Mouse (Mus musculus) MEL (cell line): ENCODE measurements around the gene Rnf167. TPM values are rescaled to one million over a fixed set of nuclear protein-coding genes. Genes with fewer than 3 reads are reported as not detected.
A peak's percentile ranks its signal among the peaks of the same experiment; 100 is the strongest.

Experiments
- DNase-seq: peaks from one replicate; pipeline ENCODE4 v3.0.0; 2011; ENCODE audit warnings: low read depth, low spot score
- H3K27ac ChIP-seq: 2 replicates; pipeline ENCODE4 v1.5.1; 2012; ENCODE audit warnings: low read depth, mild to moderate bottlenecking, control low read depth, low read length, moderate library complexity; ENCODE audit not compliant: control insufficient read depth
- H3K27me3 ChIP-seq, 2 experiments: fragments of 150-350 bp in 1 of 2; sonication (generic) in 1 of 2; 2 replicates each; pipeline ENCODE4 v1.6.1; 2012; ENCODE audit warnings: low read length in 2 of 2, mild to moderate bottlenecking in 2 of 2, improper control_type of control experiment in 1 of 2, moderate library complexity in 1 of 2; ENCODE audit not compliant: insufficient read depth in 2 of 2, control insufficient read depth in 1 of 2
- H3K36me3 ChIP-seq, 2 experiments: 2 replicates each; pipeline ENCODE4 v1.6.1; 2012 to 2014; ENCODE audit warnings: low read length in 2 of 2, improper control_type of control experiment in 1 of 2, inconsistent platforms in 1 of 2, mild to moderate bottlenecking in 1 of 2; ENCODE audit not compliant: insufficient read depth in 2 of 2, control insufficient read depth in 1 of 2
- H3K4me1 ChIP-seq, 2 experiments: fragments of 150-350 bp in 1 of 2; sonication (generic) in 1 of 2; 2 replicates each; pipeline ENCODE4 v1.6.1; 2012; ENCODE audit warnings: low read length in 2 of 2, improper control_type of control experiment in 1 of 2, mild to moderate bottlenecking in 1 of 2; ENCODE audit not compliant: insufficient read depth in 2 of 2, control insufficient read depth in 1 of 2
- H3K4me3 ChIP-seq, 2 experiments: fragments of 150-350 bp in 1 of 2; sonication (generic) in 1 of 2; 2 replicates each; pipeline ENCODE4 v1.5.1; 2012; ENCODE audit warnings: low read depth in 2 of 2, low read length in 2 of 2, mild to moderate bottlenecking in 2 of 2, moderate library complexity in 2 of 2, control low read depth in 1 of 2, improper control_type of control experiment in 1 of 2; ENCODE audit not compliant: control insufficient read depth in 1 of 2, insufficient read depth in 1 of 2
- H3K79me2 ChIP-seq: 2 replicates; pipeline ENCODE4 v1.6.1; 2012; ENCODE audit warnings: mild to moderate bottlenecking, low read length, moderate library complexity; ENCODE audit not compliant: control insufficient read depth, poor library complexity, insufficient read depth
- H3K9ac ChIP-seq: 2 replicates; pipeline ENCODE4 v1.6.1; 2012; ENCODE audit warnings: low read depth, mild to moderate bottlenecking, control low read depth, low read length, moderate library complexity; ENCODE audit not compliant: control insufficient read depth, poor library complexity, severe bottlenecking
- H3K9me3 ChIP-seq: fragments of 150-350 bp; sonication (generic); replicated peaks from 2 replicates; pipeline ENCODE4 v1.6.1; 2012; ENCODE audit warnings: mild to moderate bottlenecking, low read length, improper control_type of control experiment, moderate library complexity; ENCODE audit not compliant: insufficient read depth
- BHLHE40 ChIP-seq: IDR thresholded peaks from 2 replicates; pipeline ENCODE4 v1.6.1; 2012; ENCODE audit warnings: low read depth, mild to moderate bottlenecking, inconsistent platforms, low read length, improper control_type of control experiment, borderline replicate concordance
- CHD1 ChIP-seq: IDR thresholded peaks from 2 replicates; pipeline ENCODE4 v1.6.1; 2012; ENCODE audit warnings: low read depth, mild to moderate bottlenecking, inconsistent platforms, low read length, improper control_type of control experiment
- CHD2 ChIP-seq: IDR thresholded peaks from 2 replicates; pipeline ENCODE4 v1.6.1; 2011; ENCODE audit warnings: low read length, improper control_type of control experiment
- CTCF ChIP-seq, 3 experiments: IDR thresholded peaks in 2 of 3; conservative IDR thresholded peaks in 1 of 3; 2 replicates each; pipeline ENCODE4 v1.5.1; 2011 to 2012; ENCODE audit warnings: low read length in 3 of 3, low read depth in 2 of 3, mild to moderate bottlenecking in 2 of 3, improper control_type of control experiment in 1 of 3, inconsistent platforms in 1 of 3, mixed read lengths in 1 of 3, moderate library complexity in 1 of 3; ENCODE audit not compliant: control insufficient read depth in 1 of 3, insufficient read depth in 1 of 3, poor library complexity in 1 of 3, severe bottlenecking in 1 of 3
- E2F4 ChIP-seq: IDR thresholded peaks from 2 replicates; pipeline ENCODE4 v1.6.1; 2011; ENCODE audit warnings: low read depth, low read length, improper control_type of control experiment, borderline replicate concordance
- ELF1 ChIP-seq: IDR thresholded peaks from 2 replicates; pipeline ENCODE4 v1.6.1; 2014; ENCODE audit warnings: low read depth, mild to moderate bottlenecking, inconsistent platforms, low read length, improper control_type of control experiment, moderate library complexity
- EP300 ChIP-seq, 2 experiments: IDR thresholded peaks; 2 replicates each; pipeline ENCODE4 v1.6.1; 2011; ENCODE audit warnings: improper control_type of control experiment in 2 of 2, low read length in 2 of 2, low read depth in 1 of 2, mild to moderate bottlenecking in 1 of 2
- ETS1 ChIP-seq: IDR thresholded peaks from 2 replicates; pipeline ENCODE4 v1.6.1; 2012; ENCODE audit warnings: low read depth, mild to moderate bottlenecking, inconsistent platforms, low read length, improper control_type of control experiment, moderate library complexity
- JUND ChIP-seq: IDR thresholded peaks from 2 replicates; pipeline ENCODE4 v1.6.1; 2011; ENCODE audit warnings: low read depth, mild to moderate bottlenecking, improper control_type of control experiment, low read length
- KAT2A ChIP-seq: conservative IDR thresholded peaks from 2 replicates; pipeline ENCODE4 v1.6.1; 2012; ENCODE audit warnings: low read depth, low read length, improper control_type of control experiment, inconsistent platforms
- MAFK ChIP-seq: IDR thresholded peaks from 2 replicates; pipeline ENCODE4 v1.6.1; 2011; ENCODE audit warnings: low read depth, mild to moderate bottlenecking, low read length, improper control_type of control experiment, borderline replicate concordance
- MAX ChIP-seq: IDR thresholded peaks from 2 replicates; pipeline ENCODE4 v1.6.1; 2011; ENCODE audit warnings: low read length, improper control_type of control experiment
- MAZ ChIP-seq: IDR thresholded peaks from 2 replicates; pipeline ENCODE4 v1.6.1; 2012; ENCODE audit warnings: low read depth, mild to moderate bottlenecking, inconsistent platforms, low read length, improper control_type of control experiment
- MYB ChIP-seq: IDR thresholded peaks from 2 replicates; pipeline ENCODE4 v1.6.1; 2011; ENCODE audit warnings: mild to moderate bottlenecking, low read depth, low read length, improper control_type of control experiment
- MYC ChIP-seq: IDR thresholded peaks from 2 replicates; pipeline ENCODE4 v1.6.1; 2011; ENCODE audit warnings: low read depth, mild to moderate bottlenecking, low read length, improper control_type of control experiment, moderate library complexity
- NELFE ChIP-seq: IDR thresholded peaks from 2 replicates; pipeline ENCODE4 v1.6.1; 2011; ENCODE audit warnings: low read depth, low read length, improper control_type of control experiment
- NRF1 ChIP-seq: IDR thresholded peaks from 2 replicates; pipeline ENCODE4 v1.6.1; 2014; ENCODE audit warnings: low read depth, mild to moderate bottlenecking, inconsistent platforms, low read length, improper control_type of control experiment, moderate library complexity; ENCODE audit not compliant: poor library complexity, insufficient read depth, severe bottlenecking
- POLR2A ChIP-seq, 2 experiments: IDR thresholded peaks; 2 replicates each; pipeline ENCODE4 v1.6.1; 2011 to 2012; ENCODE audit warnings: low read length in 2 of 2, mild to moderate bottlenecking in 2 of 2, control low read depth in 1 of 2, improper control_type of control experiment in 1 of 2, low read depth in 1 of 2, moderate library complexity in 1 of 2; ENCODE audit not compliant: control insufficient read depth in 1 of 2, insufficient read depth in 1 of 2, poor library complexity in 1 of 2
- SIN3A ChIP-seq: IDR thresholded peaks from 2 replicates; pipeline ENCODE4 v1.6.1; 2012; ENCODE audit warnings: low read length, improper control_type of control experiment, inconsistent platforms
- SMC3 ChIP-seq: IDR thresholded peaks from 2 replicates; pipeline ENCODE4 v1.6.1; 2011; ENCODE audit warnings: low read depth, low read length, improper control_type of control experiment
- TAL1 ChIP-seq: IDR thresholded peaks from 2 replicates; pipeline ENCODE4 v1.6.1; 2012; ENCODE audit warnings: mild to moderate bottlenecking, inconsistent platforms, low read length, moderate library complexity, mixed read lengths
- TCF12 ChIP-seq: IDR thresholded peaks from 2 replicates; pipeline ENCODE4 v1.6.1; 2014; ENCODE audit warnings: low read depth, mild to moderate bottlenecking, inconsistent platforms, low read length, improper control_type of control experiment, moderate library complexity
- UBTF ChIP-seq: IDR thresholded peaks from 2 replicates; pipeline ENCODE4 v1.6.1; 2012; ENCODE audit warnings: low read depth, mild to moderate bottlenecking, inconsistent platforms, low read length, improper control_type of control experiment, moderate library complexity, borderline replicate concordance; ENCODE audit not compliant: insufficient read depth
- USF1 ChIP-seq: IDR thresholded peaks from 2 replicates; pipeline ENCODE4 v1.6.1; 2014; ENCODE audit warnings: low read depth, mild to moderate bottlenecking, inconsistent platforms, low read length, improper control_type of control experiment, moderate library complexity
- USF2 ChIP-seq, 2 experiments: IDR thresholded peaks; 2 replicates each; pipeline ENCODE4 v1.6.1; 2011 to 2012; ENCODE audit warnings: improper control_type of control experiment in 2 of 2, low read length in 2 of 2, borderline replicate concordance in 1 of 2, inconsistent platforms in 1 of 2, low read depth in 1 of 2, mild to moderate bottlenecking in 1 of 2; ENCODE audit not compliant: insufficient read depth in 1 of 2
- ZC3H11A ChIP-seq: IDR thresholded peaks from 2 replicates; pipeline ENCODE4 v1.6.1; 2012; ENCODE audit warnings: low read depth, mild to moderate bottlenecking, inconsistent platforms, low read length, improper control_type of control experiment
- ZKSCAN1 ChIP-seq: IDR thresholded peaks from 2 replicates; pipeline ENCODE4 v1.6.1; 2012; ENCODE audit warnings: low read depth, mild to moderate bottlenecking, inconsistent platforms, low read length, improper control_type of control experiment, moderate library complexity
- ZNF384 ChIP-seq: IDR thresholded peaks from 2 replicates; pipeline ENCODE4 v1.6.1; 2012; ENCODE audit warnings: low read depth, mild to moderate bottlenecking, inconsistent platforms, low read length, improper control_type of control experiment
- polyA plus RNA-seq, 2 experiments: library from polyadenylated mRNA; stranded (reverse) in 1 of 2; unstranded in 1 of 2; fragments of >175 nt in 1 of 2; fragments of >200 nt in 1 of 2; gene quantifications; 2 replicates each; pipeline versions ENCODE4 v1.2.1 to v1.2.4; 2012; ENCODE audit warnings: low replicate concordance in 2 of 2, low read depth in 1 of 2; ENCODE audit not compliant: insufficient read length in 2 of 2, insufficient read depth in 1 of 2, missing spikeins in 1 of 2
- total RNA-seq: library from RNA; depleted of rRNA; stranded (reverse); fragments of 300-350 nt; gene quantifications from 2 replicates; pipeline ENCODE4 v1.2.3, GENCODE M21; 2012

The Rnf167 gene
- total and polyA plus RNA-seq, 3 experiments, result 31.4 to 44.4 TPM; not detected in 1

DNA sequence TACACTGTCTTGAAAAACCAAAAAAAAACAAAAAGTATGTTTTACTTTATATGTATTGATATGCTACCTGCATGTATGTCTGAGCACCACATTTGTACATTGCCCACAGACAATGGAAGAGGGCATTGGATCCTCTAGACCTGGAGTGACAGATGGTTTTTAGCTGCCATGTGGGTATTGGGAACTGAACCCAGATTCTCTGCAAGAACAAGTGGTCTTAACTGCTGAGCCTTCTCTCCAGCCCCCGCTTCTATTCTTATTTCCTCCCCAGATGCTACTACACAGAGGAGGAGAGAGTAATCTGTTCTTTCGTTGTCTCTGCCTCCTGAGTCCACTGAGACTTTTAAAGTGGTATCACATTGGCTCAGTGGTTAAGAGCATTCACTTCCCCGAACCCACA is 46.5 kb downstream of the Rnf167 start:
- H3K27me3 ChIP-seq, result no peaks in the 10 kb centered on the region
- H3K79me2 ChIP-seq, result no peaks in the 10 kb centered on the region
- TF ChIP-seq JUND (no peak), CHD1 (no peak), TCF12 (no peak), TAL1 (no peak), MYB (no peak), UBTF (no peak), MAZ (no peak), ZC3H11A (no peak), MYC (no peak)
- H3K4me1 ChIP-seq, result no peaks in the 10 kb centered on the region; a peak in 1 of 4 replicates
- H3K27ac ChIP-seq, result no peak overlapping the region
- no peaks in the 10 kb centered on the region for H3K36me3 ChIP-seq
- no peaks in the 10 kb centered on the region for H3K9me3 ChIP-seq
- DNase-seq, result no peak
- no peak overlapping the region for H3K9ac ChIP-seq
- H3K4me3 ChIP-seq, result no peak overlapping the region

DNA sequence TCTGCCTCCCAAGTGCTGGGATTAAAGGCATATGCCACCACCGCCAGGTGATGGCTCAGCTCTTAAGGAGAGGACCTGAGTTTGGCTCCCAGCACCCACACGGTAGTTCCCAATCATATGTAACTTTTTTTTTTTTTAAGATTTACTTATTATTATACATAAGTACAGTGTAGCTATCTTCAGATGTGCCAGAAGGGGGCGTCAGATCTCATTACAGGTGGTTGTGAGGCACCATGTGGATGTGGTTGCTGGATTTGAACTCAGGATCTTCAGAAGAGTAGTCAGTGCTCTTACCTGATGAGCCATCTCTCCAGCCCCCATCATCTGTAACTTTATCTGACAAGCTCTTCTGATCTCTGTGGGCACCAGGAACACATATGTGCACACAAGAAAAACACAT is 50.3 kb downstream of the Rnf167 start:
- Histone ChIP-seq H3K36me3 (peaks cover 0 to 5% of the 10 kb centered on the region in 2 experiments; a peak in 2 of 4 replicates), H3K79me2 (no peaks in the 10 kb centered on the region; the same call in 1 of the 2 replicates), H3K4me3 (no peak overlapping the region), H3K27ac (no peak overlapping the region), H3K4me1 (peaks cover 3 to 7% of the 10 kb centered on the region in 2 experiments; a peak in 3 of 4 replicates), H3K9ac (no peak overlapping the region), H3K9me3 (no peaks in the 10 kb centered on the region), H3K27me3 (no peaks in the 10 kb centered on the region)
- peak; percentile 28 for DNase-seq
- no peak for TF ChIP-seq E2F4
- no peak for TF ChIP-seq MYB
- peak; percentile 66 for TF ChIP-seq ZNF384
- no peak for TF ChIP-seq BHLHE40
- TF ChIP-seq POLR2A (IDR thresholded peaks at IDR 0.05; ENCODE audit: control insufficient read depth in 1 of 2, insufficient read depth in 1 of 2, low read depth in 1 of 2, low read length in 2 of 2, poor library complexity in 1 of 2), result no peak
- no peak for TF ChIP-seq USF1
- TF ChIP-seq SIN3A, result no peak
- no peak for TF ChIP-seq MAZ
- TF ChIP-seq CHD1, result no peak
- TF ChIP-seq CHD2, result no peak
- TF ChIP-seq MYC, result peak; percentile 64
- TF ChIP-seq EP300 (IDR thresholded peaks at IDR 0.05; ENCODE audit: low read depth in 1 of 2, low read length in 2 of 2), result no peak
- TF ChIP-seq ZKSCAN1, result no peak
- TF ChIP-seq MAX, result no peak
- no peak for TF ChIP-seq JUND
- no peak for TF ChIP-seq MAFK
- TF ChIP-seq CTCF (IDR thresholded peaks at IDR 0.05 in 2 of 3, conservative IDR thresholded peaks at IDR 0.05 in 1 of 3; ENCODE audit: control insufficient read depth in 1 of 3, insufficient read depth in 1 of 3, low read depth in 2 of 3, low read length in 3 of 3, poor library complexity in 1 of 3, severe bottlenecking in 1 of 3), result peak in 2 of 3 experiments; percentile 20 to 39; a peak in 3 of 6 replicates
- no peak for TF ChIP-seq KAT2A
- no peak for TF ChIP-seq NELFE
- no peak for TF ChIP-seq ZC3H11A
- no peak for TF ChIP-seq ETS1
- peak; percentile 43 for TF ChIP-seq SMC3
- no peak for TF ChIP-seq ELF1
- TF ChIP-seq USF2 (IDR thresholded peaks at IDR 0.05; ENCODE audit: borderline replicate concordance in 1 of 2, insufficient read depth in 1 of 2, low read depth in 1 of 2, low read length in 2 of 2), result no peak
- TF ChIP-seq NRF1, result no peak
